Mouse (Mus musculus) erythroblast, embryonic 14.5 days (primary cell): Measurements from ENCODE around the gene Pdxp. TPM values are rescaled to one million over a fixed set of nuclear protein-coding genes. Genes with fewer than 3 reads are reported as not detected.
A peak's percentile ranks its signal among the peaks of the same experiment; 100 is the strongest.

ENCODE experiments used
- H3K27me3 ChIP-seq: 2 replicates; pipeline ENCODE4 v1.6.1; 2012; ENCODE audit warnings: inconsistent platforms; ENCODE audit not compliant: control insufficient read depth
- H3K36me3 ChIP-seq: 2 replicates; pipeline ENCODE4 v1.6.1; 2012; ENCODE audit warnings: mild to moderate bottlenecking, inconsistent platforms; ENCODE audit not compliant: control insufficient read depth
- H3K4me1 ChIP-seq: 2 replicates; pipeline ENCODE4 v1.6.1; 2012; ENCODE audit warnings: inconsistent platforms; ENCODE audit not compliant: control insufficient read depth
- H3K4me3 ChIP-seq: replicated peaks from 2 replicates; pipeline ENCODE3; 2012; ENCODE audit warnings: moderate library complexity, mild to moderate bottlenecking, inconsistent platforms
- H3K9me3 ChIP-seq: 2 replicates; pipeline ENCODE4 v1.6.1; 2012; ENCODE audit warnings: low read length, inconsistent platforms, mixed read lengths; ENCODE audit not compliant: control insufficient read depth
- GATA1 ChIP-seq: IDR thresholded peaks from 2 replicates; pipeline ENCODE4 v1.6.1; 2012; ENCODE audit warnings: low read length, inconsistent platforms, mixed read lengths
- TAL1 ChIP-seq: IDR thresholded peaks from 3 replicates; pipeline ENCODE4 v1.6.1; 2012; ENCODE audit warnings: low read length, inconsistent platforms, mixed read lengths
- polyA plus RNA-seq: library from polyadenylated mRNA; stranded (reverse); fragments of >175 nt; gene quantifications from 2 replicates; pipeline ENCODE4 v1.2.3, GENCODE M21; 2012

The Pdxp gene
- polyA plus RNA-seq, 1 experiment = 2.1 TPM

DNA sequence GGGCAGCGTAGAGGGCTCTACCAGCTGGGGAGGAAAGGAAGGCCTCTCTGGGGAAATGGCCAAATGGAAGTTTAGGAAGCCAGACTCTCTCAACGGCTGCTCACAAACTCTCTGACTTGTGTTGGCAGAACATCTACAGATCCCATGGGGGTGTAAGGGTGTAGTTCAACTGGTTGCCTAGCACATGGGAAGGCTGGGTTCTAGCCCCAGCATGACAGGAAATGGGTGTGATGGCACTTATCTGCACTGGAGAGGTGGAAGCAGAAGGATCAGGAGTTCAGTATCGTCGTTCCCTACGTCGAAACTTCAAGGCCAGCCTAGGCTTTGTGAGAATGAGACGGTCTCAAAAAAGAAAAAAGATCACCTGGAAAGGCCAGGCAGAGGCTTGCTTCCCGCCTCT, 4.7 kb upstream of the Pdxp start:
- Histone ChIP-seq H3K4me3 (no peak overlapping the region), H3K4me1 (peaks cover 42% of the 10 kb centered on the region), H3K36me3 (peaks cover 78% of the 10 kb centered on the region), H3K9me3 (no peaks in the 10 kb centered on the region), H3K27me3 (no peaks in the 10 kb centered on the region)
- TF ChIP-seq GATA1 (no peak), TAL1 (no peak)

DNA sequence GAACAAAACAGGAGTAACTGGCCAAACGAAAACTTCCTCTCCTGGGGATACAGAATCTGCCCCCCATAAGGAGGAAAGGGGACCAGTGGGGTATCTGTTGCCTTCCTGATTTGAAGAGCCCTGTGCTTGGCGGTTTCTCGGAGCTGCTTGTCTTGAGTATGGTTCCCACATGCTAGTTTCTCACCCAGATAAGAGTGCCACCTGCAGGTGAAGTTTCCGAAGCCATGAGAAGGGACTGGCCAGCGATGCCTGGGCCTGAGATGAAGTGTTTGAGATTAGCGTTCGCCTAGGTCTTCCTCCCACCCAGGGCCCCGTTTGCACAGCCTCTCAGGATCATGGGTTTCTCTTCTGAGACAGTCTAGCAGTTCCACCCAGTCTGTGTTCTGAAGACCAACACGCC, 1.7 kb upstream of the Pdxp start:
- no peaks in the 10 kb centered on the region for H3K9me3 ChIP-seq
- peaks cover 72% of the 10 kb centered on the region for H3K4me1 ChIP-seq
- H3K4me3 ChIP-seq = no peak overlapping the region
- TF ChIP-seq TAL1 = no peak
- TF ChIP-seq GATA1 = no peak
- H3K27me3 ChIP-seq = no peaks in the 10 kb centered on the region
- peaks cover 61% of the 10 kb centered on the region for H3K36me3 ChIP-seq

GRCm38 (mm10) chr15:78914091-78914822, 538 bp downstream of the Pdxp start:
- no peak for TF ChIP-seq GATA1
- no peak for TF ChIP-seq TAL1
- Histone ChIP-seq H3K36me3 (peaks cover 59% of the 10 kb centered on the region), H3K4me1 (peaks cover 79% of the 10 kb centered on the region)

GRCm38 (mm10) chr15:78914823-78915659, 1.3 kb downstream of the Pdxp start:
- peaks cover 79% of the 10 kb centered on the region for H3K4me1 ChIP-seq
- TF ChIP-seq TAL1 (no peak), GATA1 (no peak)
- no peaks in the 10 kb centered on the region for H3K9me3 ChIP-seq
- no peaks in the 10 kb centered on the region for H3K27me3 ChIP-seq
- peaks cover 59% of the 10 kb centered on the region for H3K36me3 ChIP-seq
- H3K4me3 ChIP-seq = peak overlapping the region; percentile 81

More at GRCm38 (mm10) chr15:78914091-78914822, 538 bp downstream of the Pdxp start:
- Histone ChIP-seq H3K9me3 (no peaks in the 10 kb centered on the region), H3K27me3 (no peaks in the 10 kb centered on the region), H3K4me3 (peak overlapping the region; percentile 81)

DNA sequence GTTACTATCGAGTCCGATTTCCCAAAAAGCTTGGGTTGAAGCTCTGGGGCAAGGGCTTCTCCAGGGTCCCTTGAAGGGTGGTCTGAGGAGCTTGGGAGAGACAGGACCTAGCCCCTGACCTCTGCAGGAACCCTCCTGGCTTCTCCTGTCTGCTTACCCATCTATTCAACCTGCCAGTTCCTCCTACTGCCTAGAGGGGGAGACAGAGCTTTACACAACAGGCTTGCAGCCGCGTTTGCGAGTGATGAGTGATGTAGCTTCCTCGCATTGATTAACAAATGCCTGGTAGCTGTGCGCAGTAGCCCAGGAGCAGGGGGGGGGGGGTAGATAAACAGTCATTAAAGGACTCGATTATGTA, 1.9 kb downstream of the Pdxp start:
- Histone ChIP-seq H3K9me3 (no peaks in the 10 kb centered on the region), H3K27me3 (no peaks in the 10 kb centered on the region), H3K4me1 (peaks cover 85% of the 10 kb centered on the region), H3K36me3 (peaks cover 58% of the 10 kb centered on the region), H3K4me3 (peak overlapping the region; percentile 81)
- TF ChIP-seq TAL1 = no peak
- no peak for TF ChIP-seq GATA1

DNA sequence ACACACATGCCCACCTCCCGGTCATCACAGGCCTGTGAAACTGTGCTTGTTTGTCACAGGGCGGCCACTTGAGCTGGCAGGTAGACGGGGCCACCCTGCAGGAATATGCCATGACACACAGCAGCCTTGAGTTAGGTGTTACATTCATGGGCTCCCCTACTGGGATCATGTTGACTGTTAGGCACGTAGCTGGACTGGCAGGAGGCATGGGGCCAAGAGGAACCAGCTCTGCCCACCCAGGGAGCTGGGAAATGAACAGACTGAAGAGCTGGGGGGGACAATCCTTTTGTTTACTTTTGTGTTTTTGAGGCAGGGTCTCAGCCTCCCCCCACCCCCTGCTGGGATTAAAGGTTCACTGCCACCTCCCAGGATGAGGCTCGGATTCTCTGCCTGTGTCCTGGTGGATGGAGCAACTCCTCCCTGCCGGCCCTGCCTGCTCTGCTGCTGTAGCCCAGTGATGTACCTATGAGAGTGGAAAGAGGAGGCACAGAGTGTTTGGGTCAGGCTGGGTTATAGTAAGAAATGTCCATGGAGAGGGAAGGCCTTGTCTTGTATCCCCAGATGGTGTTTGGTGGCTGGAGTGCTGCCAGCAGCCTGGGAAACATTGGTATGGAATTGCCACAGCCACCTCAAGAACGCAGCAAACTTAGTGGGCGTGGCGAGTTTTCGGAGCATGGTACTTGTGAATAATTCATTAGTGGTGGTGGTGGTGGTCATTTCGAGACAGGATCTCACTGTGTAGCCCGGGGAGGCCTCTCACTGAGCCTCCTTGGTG, 2.5 kb downstream of the Pdxp start:
- H3K9me3 ChIP-seq = peaks cover under 1% of the 10 kb centered on the region
- peaks cover 53% of the 10 kb centered on the region for H3K36me3 ChIP-seq
- H3K4me1 ChIP-seq = peaks cover 85% of the 10 kb centered on the region
- peak overlapping the region; percentile 81 for H3K4me3 ChIP-seq
- TF ChIP-seq TAL1 (no peak), GATA1 (no peak)
- H3K27me3 ChIP-seq = no peaks in the 10 kb centered on the region

DNA sequence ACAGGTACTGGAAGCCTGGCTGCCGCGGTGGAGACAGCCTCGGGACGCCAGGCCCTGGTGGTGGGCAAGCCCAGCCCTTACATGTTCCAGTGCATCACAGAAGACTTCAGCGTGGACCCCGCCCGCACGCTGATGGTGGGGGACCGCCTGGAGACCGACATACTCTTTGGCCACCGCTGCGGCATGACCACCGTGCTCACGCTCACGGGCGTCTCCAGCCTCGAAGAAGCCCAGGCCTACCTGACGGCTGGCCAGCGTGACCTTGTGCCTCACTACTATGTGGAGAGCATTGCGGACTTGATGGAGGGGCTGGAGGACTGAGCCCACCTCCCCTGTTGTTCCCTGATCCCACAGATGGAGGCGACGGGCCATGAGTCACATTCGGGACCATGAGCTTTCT, 4.4 kb downstream of the Pdxp start:
- Histone ChIP-seq H3K4me1 (peaks cover 88% of the 10 kb centered on the region), H3K9me3 (peaks cover 5% of the 10 kb centered on the region), H3K4me3 (no peak overlapping the region), H3K27me3 (no peaks in the 10 kb centered on the region), H3K36me3 (peaks cover 49% of the 10 kb centered on the region)
- TF ChIP-seq TAL1 (no peak), GATA1 (no peak)

- H3K9me3 ChIP-seq = peaks cover 5% of the 10 kb centered on the region
- H3K4me3 ChIP-seq = no peak overlapping the region
- H3K36me3 ChIP-seq = peaks cover 49% of the 10 kb centered on the region
- no peaks in the 10 kb centered on the region for H3K27me3 ChIP-seq
- H3K4me1 ChIP-seq = peaks cover 89% of the 10 kb centered on the region
- no peak for TF ChIP-seq GATA1
- no peak for TF ChIP-seq TAL1
These were observed 6.2 kb downstream of the Pdxp start for GRCm38 (mm10) chr15:78919914-78920313.

- peaks cover 5% of the 10 kb centered on the region for H3K9me3 ChIP-seq
- H3K36me3 ChIP-seq = peaks cover 36% of the 10 kb centered on the region
- peaks cover 91% of the 10 kb centered on the region for H3K4me1 ChIP-seq
- TF ChIP-seq TAL1 = peak; percentile 88
- peak; percentile 90 for TF ChIP-seq GATA1
- H3K27me3 ChIP-seq = no peaks in the 10 kb centered on the region
- peak overlapping the region; percentile 59 for H3K4me3 ChIP-seq
These were observed 9.0 kb downstream of the Pdxp start for GRCm38 (mm10) chr15:78922700-78923099.
